Mouse (Mus musculus) C2C12 (cell line): ENCODE measurements around the gene Nrros. TPM values are rescaled to one million over a fixed set of nuclear protein-coding genes. Genes with fewer than 3 reads are reported as not detected.

Source experiments
- H3K27me3 ChIP-seq: one replicate; pipeline ENCODE4 v1.6.1; 2011; ENCODE audit not compliant: control insufficient read depth, insufficient read depth, insufficient read length
- H3K36me3 ChIP-seq: one replicate; pipeline ENCODE4 v1.6.1; 2011; ENCODE audit not compliant: control insufficient read depth, insufficient read depth
- H3K4me3 ChIP-seq: one replicate; pipeline ENCODE4 v1.5.1; 2011; ENCODE audit warnings: mild to moderate bottlenecking, control low read depth; ENCODE audit not compliant: poor library complexity, insufficient read depth, severe bottlenecking
- H3K79me2 ChIP-seq: one replicate; pipeline ENCODE4 v1.6.1; 2011; ENCODE audit not compliant: control insufficient read depth, insufficient read depth
- H3K79me3 ChIP-seq: one replicate; pipeline ENCODE4 v1.6.1; 2011; ENCODE audit warnings: low read depth, control low read depth
- H3ac ChIP-seq: one replicate; pipeline ENCODE3; 2011; ENCODE audit warnings: low read depth; ENCODE audit not compliant: control insufficient read depth, insufficient read length
- CEBPB ChIP-seq: IDR thresholded peaks from one replicate; pipeline ENCODE4 v1.6.1; 2011; ENCODE audit warnings: low read depth, mild to moderate bottlenecking, control low read depth, moderate library complexity
- CTCF ChIP-seq: IDR thresholded peaks from one replicate; pipeline ENCODE4 v1.5.1; 2011; ENCODE audit not compliant: control insufficient read depth, insufficient read depth, insufficient read length
- FOSL1 ChIP-seq: IDR thresholded peaks from one replicate; pipeline ENCODE4 v1.8.0; 2011; ENCODE audit warnings: mild to moderate bottlenecking, low read length; ENCODE audit not compliant: poor library complexity, insufficient read depth, severe bottlenecking
- MAX ChIP-seq: IDR thresholded peaks from one replicate; pipeline ENCODE4 v1.6.1; 2011; ENCODE audit warnings: mild to moderate bottlenecking, control low read depth
- MYOD1 ChIP-seq: IDR thresholded peaks from one replicate; pipeline ENCODE4 v1.6.1; 2011; ENCODE audit warnings: low read depth; ENCODE audit not compliant: control insufficient read depth, insufficient read length
- MYOG ChIP-seq: IDR thresholded peaks from one replicate; pipeline ENCODE4 v1.6.1; 2011; ENCODE audit not compliant: control insufficient read depth, insufficient read length; ENCODE audit errors: extremely low read depth
- USF1 ChIP-seq: IDR thresholded peaks from one replicate; pipeline ENCODE4 v1.6.1; 2011; ENCODE audit warnings: low read depth, mild to moderate bottlenecking, control low read depth, moderate library complexity
- polyA plus RNA-seq: library from polyadenylated mRNA; unstranded; fragments of >200 nt; fragmentation: generic; extraction: Trizol; gene quantifications from one replicate; pipeline ENCODE4 v1.2.1, GENCODE M21; 2012; ENCODE audit warnings: missing spikeins

Nrros gene
- polyA plus RNA-seq, 1 experiment: not detected

DNA sequence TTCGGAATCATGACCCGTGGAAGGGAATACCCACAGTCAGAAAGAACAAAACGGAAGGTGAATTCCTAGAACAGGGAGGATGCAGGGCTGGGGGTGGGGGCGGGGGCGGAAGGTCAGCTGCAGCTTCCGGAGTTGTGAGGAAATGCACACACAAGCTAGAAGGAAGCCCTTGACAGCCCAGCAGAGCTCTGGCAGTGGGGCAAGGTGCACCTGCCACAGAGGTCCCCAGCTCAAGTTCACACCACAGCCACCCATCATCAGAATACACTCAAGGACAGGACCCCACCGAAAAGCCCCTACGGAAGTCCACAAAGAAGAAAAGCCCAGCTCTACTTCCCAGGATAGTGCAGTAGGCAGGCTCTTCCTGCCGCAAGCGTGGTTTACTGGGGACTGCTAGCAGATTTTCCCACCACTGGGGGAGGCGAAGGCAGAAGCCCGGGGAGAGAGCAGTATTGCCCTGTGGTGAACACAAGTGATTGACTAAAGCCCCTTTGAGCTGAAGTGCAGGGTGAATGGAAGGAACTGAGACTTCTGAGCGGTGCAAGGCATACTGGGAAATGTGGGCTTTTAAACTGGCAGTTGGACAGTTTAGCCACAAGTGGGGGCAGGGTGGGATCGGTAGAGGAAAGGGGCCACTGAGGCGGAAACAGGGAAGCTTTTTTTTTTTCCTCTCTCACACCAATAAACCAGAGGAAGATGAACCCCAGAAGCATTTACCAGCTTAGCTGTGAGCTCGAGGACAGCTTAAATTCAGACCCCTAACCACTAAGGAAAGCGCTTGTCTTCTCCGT lies 11.7 kb upstream of the Nrros start:
- no peaks in the 10 kb centered on the region for H3K36me3 ChIP-seq
- peaks cover 4% of the 10 kb centered on the region for H3K27me3 ChIP-seq
- TF ChIP-seq CTCF (no peak), MYOD1 (no peak), CEBPB (no peak), MAX (no peak), MYOG (no peak), FOSL1 (no peak), USF1 (no peak)
- no peaks in the 10 kb centered on the region for H3K79me3 ChIP-seq
- H3ac ChIP-seq: no peak overlapping the region
- H3K4me3 ChIP-seq: no peak overlapping the region
- H3K79me2 ChIP-seq: no peaks in the 10 kb centered on the region

GRCm38 (mm10) chr16:32175029-32175428 lies 9.6 kb upstream of the Nrros start:
- Histone ChIP-seq H3K4me3 (no peak overlapping the region), H3ac (no peak overlapping the region), H3K27me3 (peaks cover 4% of the 10 kb centered on the region), H3K79me3 (no peaks in the 10 kb centered on the region), H3K36me3 (no peaks in the 10 kb centered on the region), H3K79me2 (no peaks in the 10 kb centered on the region)
- TF ChIP-seq FOSL1: no peak
- no peak for TF ChIP-seq CTCF
- no peak for TF ChIP-seq MAX
- TF ChIP-seq MYOD1: no peak
- TF ChIP-seq USF1: no peak
- no peak for TF ChIP-seq CEBPB
- TF ChIP-seq MYOG: no peak

- Histone ChIP-seq H3K79me3 (no peaks in the 10 kb centered on the region), H3K79me2 (no peaks in the 10 kb centered on the region), H3K36me3 (no peaks in the 10 kb centered on the region), H3ac (no peak overlapping the region), H3K4me3 (no peak overlapping the region), H3K27me3 (peaks cover 4% of the 10 kb centered on the region)
- TF ChIP-seq CEBPB: no peak
These were observed 9.1 kb upstream of the Nrros start for GRCm38 (mm10) chr16:32174340-32175005.

GRCm38 (mm10) chr16:32173401-32173800 lies 8.0 kb upstream of the Nrros start:
- H3K4me3 ChIP-seq: no peak overlapping the region
- H3ac ChIP-seq: no peak overlapping the region
- H3K36me3 ChIP-seq: no peaks in the 10 kb centered on the region
- no peaks in the 10 kb centered on the region for H3K79me3 ChIP-seq
- no peaks in the 10 kb centered on the region for H3K79me2 ChIP-seq
- peaks cover 4% of the 10 kb centered on the region for H3K27me3 ChIP-seq
- TF ChIP-seq CTCF (no peak), USF1 (no peak), MYOG (no peak), CEBPB (no peak), MAX (no peak), FOSL1 (no peak), MYOD1 (no peak)

DNA sequence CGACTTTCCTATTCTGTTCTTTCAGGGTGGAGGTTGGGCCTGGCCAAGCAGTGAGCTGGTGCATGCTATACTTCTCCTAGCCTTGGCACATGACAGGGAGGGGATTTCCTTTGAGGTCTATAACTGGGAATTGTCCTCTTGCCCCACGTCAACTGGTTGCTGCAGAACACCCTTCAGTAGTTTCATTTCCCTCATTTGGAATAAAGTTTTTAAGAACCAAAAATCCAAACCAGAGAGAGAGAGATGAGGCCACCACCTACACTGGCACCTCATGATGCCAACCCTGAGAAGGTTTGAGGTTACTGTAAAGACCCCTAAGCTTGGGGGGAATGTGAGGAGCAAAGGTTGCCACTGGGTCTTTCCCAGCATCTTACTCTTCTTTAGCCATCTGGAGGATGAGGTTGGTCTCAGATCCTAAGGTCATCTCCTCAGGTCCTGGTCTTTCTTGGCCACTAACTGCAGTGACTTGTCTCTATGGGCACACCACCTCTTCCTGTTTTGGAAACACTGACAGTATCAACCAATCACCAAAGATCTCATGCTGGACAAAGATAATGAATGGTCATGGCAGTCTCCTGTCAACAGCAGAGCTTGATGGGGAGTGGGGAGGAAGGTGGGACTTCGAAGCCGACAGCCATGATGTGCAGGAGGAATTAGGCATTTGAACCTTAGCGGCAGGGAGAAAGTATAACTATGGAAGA lies 5.8 kb upstream of the Nrros start:
- H3ac ChIP-seq: no peak overlapping the region
- no peaks in the 10 kb centered on the region for H3K79me2 ChIP-seq
- no peaks in the 10 kb centered on the region for H3K36me3 ChIP-seq
- TF ChIP-seq CEBPB (no peak), FOSL1 (no peak), MYOD1 (no peak), MAX (no peak), CTCF (no peak), USF1 (no peak), MYOG (no peak)
- peaks cover 2% of the 10 kb centered on the region for H3K27me3 ChIP-seq
- H3K79me3 ChIP-seq: no peaks in the 10 kb centered on the region
- no peak overlapping the region for H3K4me3 ChIP-seq
